Mouse (Mus musculus): ENCODE data around the gene Masp1.

Masp1 gene

GRCm38 (mm10) chr16:23463671-23464347 lies 56.8 kb downstream of the Masp1 start:
- DNase-seq (ENCODE audit: low read depth): no peak

- DNase-seq (ENCODE audit: low read depth): no peak
These were observed 61.6 kb downstream of the Masp1 start for GRCm38 (mm10) chr16:23458906-23459588.

DNA sequence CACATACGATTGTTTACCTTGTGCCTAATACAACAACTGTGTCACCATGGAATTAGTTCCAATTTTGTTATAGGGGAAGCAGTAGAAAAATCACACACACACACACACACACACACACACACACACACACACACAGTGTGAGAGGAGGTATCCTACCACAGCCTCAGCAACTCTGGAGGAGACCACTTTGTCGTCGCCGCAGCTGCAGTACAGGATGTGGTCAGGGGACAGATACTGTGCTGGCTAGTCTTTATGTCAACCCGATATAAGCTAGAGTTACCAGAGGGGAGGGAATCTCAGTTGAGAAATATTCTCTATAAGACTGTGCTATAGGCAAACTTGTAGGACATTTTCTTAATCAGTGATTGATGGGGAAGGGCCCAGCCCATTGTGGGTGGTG lies 63.3 kb downstream of the Masp1 start:
- DNase-seq (ENCODE audit: low read depth): no peak

GRCm38 (mm10) chr16:23456534-23456933 lies 64.1 kb downstream of the Masp1 start:
- no peak for DNase-seq (ENCODE audit: low read depth)

GRCm38 (mm10) chr16:23454376-23454775 lies 66.2 kb downstream of the Masp1 start:
- DNase-seq (ENCODE audit: low read depth): no peak

- DNase-seq (ENCODE audit: low read depth): peak; percentile 29
These were observed 68.1 kb downstream of the Masp1 start for GRCm38 (mm10) chr16:23452476-23452875.

GRCm38 (mm10) chr16:23450816-23451215 lies 69.8 kb downstream of the Masp1 start:
- DNase-seq (ENCODE audit: low read depth): no peak

GRCm38 (mm10) chr16:23449946-23450345 lies 70.7 kb downstream of the Masp1 start:
- DNase-seq (ENCODE audit: low read depth): no peak

GRCm38 (mm10) chr16:23444231-23444630 lies 76.4 kb downstream of the Masp1 start:
- no peak for DNase-seq (ENCODE audit: low read depth)

- DNase-seq (ENCODE audit: low read depth): no peak
These were observed 83.0 kb downstream of the Masp1 start for GRCm38 (mm10) chr16:23437404-23438166.

DNA sequence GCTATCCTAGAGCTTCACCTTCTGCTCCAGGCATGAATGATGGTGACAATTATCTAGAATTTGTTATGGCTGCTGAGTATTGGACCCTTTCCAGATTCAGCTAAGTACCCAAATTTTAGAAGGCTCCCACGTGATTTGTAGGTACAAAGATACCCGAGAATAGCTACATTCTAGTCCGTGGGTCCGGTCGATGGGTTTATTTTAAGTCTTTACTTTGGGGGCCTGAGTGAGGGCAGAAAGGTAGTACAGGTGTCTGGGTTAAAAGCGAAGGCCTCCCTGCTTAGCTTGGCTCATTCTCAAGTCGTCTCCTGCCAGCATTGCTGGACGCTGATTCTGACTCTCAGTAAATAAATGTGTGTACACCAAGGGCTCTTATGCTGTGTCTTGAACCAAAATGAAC lies 90.6 kb downstream of the Masp1 start:
- no peak for DNase-seq (ENCODE audit: low read depth)

- DNase-seq (ENCODE audit: low read depth): no peak
These were observed 91.8 kb downstream of the Masp1 start, which contains the start of gene Rtp1 for GRCm38 (mm10) chr16:23428647-23429319. Rtp1 (plus strand) TSS chr16:23429133.

- DNase-seq (ENCODE audit: low read depth): no peak
These were observed 92.9 kb downstream of the Masp1 start for GRCm38 (mm10) chr16:23427701-23428100.

- no peak for DNase-seq (ENCODE audit: low read depth)
These were observed 96.8 kb downstream of the Masp1 start for GRCm38 (mm10) chr16:23423825-23424224.

DNA sequence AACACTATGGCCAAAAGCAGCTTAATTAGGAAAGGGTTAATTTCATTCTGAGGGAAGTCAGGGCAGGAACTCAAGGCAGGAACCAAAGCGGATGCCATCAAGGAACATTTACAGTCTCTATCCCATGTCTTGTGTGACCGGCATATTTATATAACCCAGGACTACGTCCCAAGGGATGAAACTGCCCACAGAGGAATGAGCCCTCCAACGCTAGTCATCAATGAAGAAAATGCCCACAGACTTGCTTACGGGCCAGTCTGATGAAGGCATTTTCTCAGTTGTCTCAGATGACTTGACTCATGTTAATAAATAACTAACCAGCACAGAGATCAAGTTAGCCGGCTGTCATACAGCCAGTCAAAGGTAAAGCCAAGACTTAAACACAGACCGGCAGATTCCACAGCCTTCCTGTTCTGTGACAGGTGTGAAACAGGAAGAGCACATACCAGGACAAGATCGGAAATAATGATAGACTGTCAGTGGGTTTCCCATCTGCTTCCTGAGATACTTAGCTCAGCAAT lies 101.0 kb downstream of the Masp1 start:
- no peak for DNase-seq (ENCODE audit: low read depth)

DNA sequence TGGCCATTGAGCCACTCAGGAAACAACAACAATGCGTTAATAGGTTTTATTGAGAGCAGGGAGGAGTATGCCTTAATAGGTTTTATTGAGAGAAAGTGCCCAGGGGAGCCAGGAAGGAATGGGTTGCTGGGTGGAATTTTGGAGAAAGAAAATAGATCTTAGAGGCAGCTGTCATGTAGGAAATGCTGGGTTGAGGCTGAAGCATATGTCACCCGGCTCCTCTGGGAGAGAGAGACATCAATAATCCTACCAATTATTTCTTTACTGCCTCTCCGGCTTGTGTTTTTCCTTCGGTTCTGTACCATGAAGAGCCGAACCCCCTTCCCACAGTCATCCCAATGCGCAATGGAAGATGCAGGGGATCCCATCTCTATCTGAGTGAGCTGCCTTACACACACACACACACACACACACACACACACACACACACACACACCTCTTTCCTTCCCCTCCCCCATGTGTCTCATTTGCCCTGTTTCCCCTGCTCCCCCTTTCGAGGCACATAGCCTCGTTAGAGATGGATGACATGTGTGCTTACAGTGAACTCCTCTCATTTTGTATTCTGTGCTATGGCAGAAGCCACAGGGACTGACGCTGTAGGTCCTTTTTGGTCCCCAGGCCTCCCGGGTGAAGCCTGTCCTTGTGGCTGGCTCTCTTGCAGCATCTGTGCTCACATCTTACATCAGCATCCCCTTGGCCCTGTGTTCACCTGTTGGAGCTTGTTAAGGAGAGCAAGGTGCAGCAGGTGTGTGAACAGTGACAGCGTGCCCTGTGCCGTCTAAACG lies 103.0 kb downstream of the Masp1 start:
- no peak for DNase-seq (ENCODE audit: low read depth)

DNA sequence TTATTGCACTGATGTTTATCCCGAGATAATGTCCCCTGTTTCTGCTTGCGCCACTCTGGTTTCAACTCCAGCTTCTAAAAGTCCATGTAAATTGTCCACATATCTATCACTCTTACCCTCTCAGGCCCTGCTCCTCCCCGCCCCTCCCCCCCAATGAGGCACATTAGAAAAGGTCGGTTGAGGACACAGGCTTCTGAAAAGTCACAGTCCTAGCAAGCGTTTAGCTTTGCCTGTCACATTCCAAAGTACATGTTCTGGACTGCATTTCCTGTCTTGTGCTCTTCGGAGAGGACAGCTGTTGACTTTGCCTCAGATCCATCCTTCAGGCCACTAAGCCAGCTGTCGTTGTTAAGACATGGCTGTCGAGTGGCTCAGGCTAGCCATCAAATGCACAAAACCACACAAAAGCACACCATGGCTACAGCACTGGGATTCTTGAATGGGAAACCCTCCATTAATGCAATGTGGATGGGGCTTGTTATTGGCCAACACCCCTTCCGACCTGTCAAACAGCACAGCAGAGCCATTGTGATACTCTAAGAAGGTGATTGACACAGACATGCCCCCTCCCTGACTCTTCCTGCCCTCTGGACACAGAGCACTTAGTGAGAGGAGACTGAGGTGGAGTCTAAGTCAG lies 103.8 kb downstream of the Masp1 start:
- no peak for DNase-seq (ENCODE audit: low read depth)

DNA sequence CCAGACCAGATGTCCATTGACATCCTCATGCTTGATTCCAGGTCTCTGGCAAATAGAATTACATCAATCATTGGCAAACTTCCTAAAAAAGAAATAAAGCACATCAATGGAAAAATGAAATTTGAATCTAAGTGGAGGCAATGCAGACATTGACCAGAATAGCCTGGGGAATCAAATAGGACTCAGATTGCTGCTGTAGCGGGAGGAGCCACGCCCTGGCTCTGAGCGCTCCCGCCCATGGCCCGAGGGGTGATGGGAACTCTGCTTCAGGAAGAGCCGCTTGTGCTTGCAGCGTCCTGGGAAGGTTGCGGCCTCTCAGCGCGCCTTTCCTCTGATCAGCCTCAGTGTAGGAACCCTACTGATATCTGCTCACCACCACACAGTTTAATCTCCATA lies 104.4 kb downstream of the Masp1 start:
- DNase-seq (ENCODE audit: low read depth): no peak

DNA sequence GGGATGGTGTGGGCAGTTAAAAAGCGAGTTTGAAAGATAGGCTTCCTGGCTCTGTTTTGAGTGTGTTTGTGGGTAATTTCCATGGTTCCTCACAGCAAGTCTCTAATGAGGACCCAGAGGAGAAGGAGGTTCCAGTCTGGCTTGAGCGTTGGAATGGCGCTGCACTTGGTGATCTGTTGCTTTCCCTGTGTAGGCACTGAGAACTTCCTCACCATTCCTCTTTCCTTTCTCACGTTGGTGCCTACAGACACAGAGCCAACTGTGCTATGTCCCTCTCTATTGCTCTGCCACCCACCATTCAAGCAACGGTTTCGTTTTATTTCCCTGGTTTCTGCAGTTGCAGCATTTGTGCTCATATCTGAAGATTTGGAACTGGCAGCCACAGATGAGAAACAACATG lies 107.7 kb downstream of the Masp1 start:
- DNase-seq (ENCODE audit: low read depth): no peak

GRCm38 (mm10) chr16:23403008-23403755 lies 117.4 kb downstream of the Masp1 start:
- DNase-seq (ENCODE audit: low read depth): peak; percentile 60

Data from c-Kit-positive CD71-negative TER-119-negative erythroid progenitor cells, embryonic 14.5 days (primary cell).